Mouse (Mus musculus) activated CD4-positive, CD25-positive, alpha-beta regulatory T cell, adult 9 weeks (primary cell): ENCODE measurements around the gene Rcn1. TPM values are rescaled to one million over a fixed set of nuclear protein-coding genes. Genes with fewer than 3 reads are reported as not detected.

Source experiments
- polyA plus RNA-seq: library from polyadenylated mRNA; unstranded; fragments of 100-300 nt; shearing (Covaris generic); gene quantifications from one replicate; pipeline ENCODE4 v1.2.1, GENCODE M21; 2017

The Rcn1 gene
- 12.3 TPM for polyA plus RNA-seq

DNA sequence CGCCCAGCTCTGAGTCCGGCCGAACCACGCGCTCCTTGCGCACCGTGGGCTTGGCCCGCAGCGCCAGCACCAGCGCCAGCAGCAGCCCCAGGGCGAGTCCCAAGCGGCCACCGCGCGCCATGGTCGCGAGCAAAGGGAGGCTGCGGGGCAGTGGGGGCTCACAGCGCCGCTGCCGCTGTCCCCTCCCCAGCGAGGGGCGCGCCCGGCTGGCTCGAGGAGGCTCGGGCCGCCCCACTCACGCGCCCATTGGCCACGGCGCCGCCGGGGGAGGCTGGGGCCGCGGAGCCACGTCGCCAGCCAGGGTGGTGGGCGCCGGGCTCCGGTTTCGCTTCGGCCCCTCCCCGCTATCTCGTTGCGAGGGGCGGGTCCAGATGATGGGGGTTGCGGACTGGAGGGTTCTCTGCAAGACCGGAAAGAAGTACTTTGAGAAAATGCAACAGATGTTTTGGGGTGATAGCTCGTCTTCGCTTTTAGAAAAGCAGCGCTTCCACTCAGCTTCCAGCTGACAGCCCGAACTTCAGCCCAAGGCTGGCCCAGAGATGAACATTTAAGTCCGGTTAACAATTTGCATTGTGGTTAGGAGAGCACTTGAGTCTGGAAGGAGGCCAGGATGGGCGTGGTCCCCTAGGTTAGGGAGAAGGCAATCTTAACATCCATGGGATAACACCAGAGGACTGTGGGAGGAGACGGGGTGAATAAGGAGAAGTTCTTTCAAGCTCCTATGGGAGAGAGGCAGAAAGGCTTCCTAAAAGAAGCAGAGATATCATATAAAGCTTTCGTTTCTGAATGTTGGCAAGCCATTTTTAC lies at the start of gene Rcn1:
Rcn1 (minus strand) TSS at position 235 of the 807 bp plus-strand sequence.

Other genes starting within 250 kb of the Rcn1 start
- not detected for gene Them7, start 175.0 kb downstream of the Rcn1 start, polyA plus RNA-seq